Mouse (Mus musculus) splenic B cell, adult 2 months (primary cell): Measurements from ENCODE around the gene Neurl1b.

Experiments
- DNase-seq: peaks from one replicate; pipeline ENCODE4 v3.0.0-alpha.2; 2011; ENCODE audit warnings: low read depth, low spot score
- H3K27me3 ChIP-seq: 2 replicates; pipeline ENCODE4 v1.6.1; 2012; ENCODE audit warnings: mild to moderate bottlenecking, low read length, moderate library complexity, mixed read lengths; ENCODE audit not compliant: control insufficient read depth, poor library complexity, insufficient read depth, severe bottlenecking
- H3K36me3 ChIP-seq: 2 replicates; pipeline ENCODE4 v1.6.1; 2012; ENCODE audit warnings: mild to moderate bottlenecking, low read length, moderate library complexity, mixed read lengths; ENCODE audit not compliant: control insufficient read depth, poor library complexity, insufficient read depth, severe bottlenecking

The Neurl1b gene

DNA sequence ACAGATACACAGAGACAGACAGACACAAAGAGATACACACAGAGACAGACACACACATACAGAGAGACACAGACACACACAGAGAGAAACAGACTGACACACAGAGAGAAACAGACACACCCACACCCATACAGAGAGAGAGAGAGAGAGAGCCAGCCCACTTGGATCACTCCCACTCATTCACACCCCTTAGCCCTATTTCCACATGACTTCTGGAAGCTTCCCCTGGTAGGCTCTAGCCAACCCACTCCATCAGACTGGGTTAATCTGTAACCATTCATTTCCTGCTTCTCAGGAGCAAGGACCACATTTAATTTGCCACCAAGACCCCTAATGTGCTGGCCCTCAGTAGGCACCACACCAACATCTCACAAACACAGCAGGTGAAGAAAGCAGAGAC lies 42.9 kb downstream of the Neurl1b start:
- Histone ChIP-seq H3K27me3 (no peaks in the 10 kb centered on the region), H3K36me3 (no peaks in the 10 kb centered on the region)
- DNase-seq, result no peak

DNA sequence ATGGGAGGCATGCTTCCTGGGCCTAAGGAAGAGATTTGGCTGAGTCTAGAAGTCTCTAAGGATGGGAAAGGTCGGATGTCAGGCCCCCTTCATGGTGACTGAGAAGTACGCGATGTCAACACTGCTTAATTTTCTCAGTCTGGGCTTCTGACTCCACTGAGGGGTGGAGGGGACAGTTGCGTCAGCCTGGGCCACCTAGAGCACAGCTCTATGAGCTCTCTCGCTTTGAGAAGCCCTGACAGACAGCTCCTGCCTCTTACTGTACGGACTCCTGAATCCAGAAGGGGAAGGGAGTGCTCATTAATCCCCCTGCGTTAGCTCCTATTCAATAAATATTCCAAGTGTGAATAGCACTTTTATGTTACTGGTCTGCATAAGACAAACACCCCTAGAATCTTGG lies 43.4 kb downstream of the Neurl1b start:
- no peaks in the 10 kb centered on the region for H3K27me3 ChIP-seq
- no peak for DNase-seq
- no peaks in the 10 kb centered on the region for H3K36me3 ChIP-seq

DNA sequence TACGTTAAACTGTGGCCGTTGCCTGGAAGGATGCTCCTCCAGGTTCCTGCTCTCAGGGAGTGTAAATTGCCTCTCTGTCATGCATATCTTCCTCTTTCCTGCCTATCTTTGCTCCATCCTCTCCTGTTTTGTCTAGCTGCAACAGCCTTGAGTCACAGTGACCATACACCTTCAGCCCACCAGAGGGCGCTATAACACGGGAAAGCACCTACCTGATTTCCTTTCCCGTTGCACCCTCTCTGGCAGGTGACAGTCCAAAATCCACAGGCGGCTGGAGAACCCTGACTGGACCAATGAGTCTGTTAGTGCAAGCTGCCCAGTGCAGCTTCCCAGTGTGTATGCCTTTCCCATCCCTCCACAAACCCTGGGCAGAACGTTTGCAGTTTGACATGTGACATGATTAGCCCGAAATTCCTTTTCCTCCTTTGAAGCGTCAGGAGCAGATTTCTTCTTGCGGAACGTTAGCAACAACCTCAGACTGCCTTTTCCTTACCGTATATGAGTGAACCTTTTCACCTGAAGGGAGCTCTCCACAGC lies 48.1 kb downstream of the Neurl1b start:
- no peaks in the 10 kb centered on the region for H3K27me3 ChIP-seq
- DNase-seq, result peak; percentile 81
- H3K36me3 ChIP-seq, result no peaks in the 10 kb centered on the region

GRCm38 (mm10) chr17:26463432-26463831 lies 48.8 kb downstream of the Neurl1b start:
- no peaks in the 10 kb centered on the region for H3K27me3 ChIP-seq
- no peak for DNase-seq
- H3K36me3 ChIP-seq, result no peaks in the 10 kb centered on the region

GRCm38 (mm10) chr17:26463984-26464383 lies 49.4 kb downstream of the Neurl1b start:
- no peak for DNase-seq
- no peaks in the 10 kb centered on the region for H3K27me3 ChIP-seq

GRCm38 (mm10) chr17:26464481-26464880 lies 49.9 kb downstream of the Neurl1b start:
- Histone ChIP-seq H3K36me3 (no peaks in the 10 kb centered on the region), H3K27me3 (no peaks in the 10 kb centered on the region)
- no peak for DNase-seq

More at GRCm38 (mm10) chr17:26463984-26464383, 49.4 kb downstream of the Neurl1b start:
- no peaks in the 10 kb centered on the region for H3K36me3 ChIP-seq

DNA sequence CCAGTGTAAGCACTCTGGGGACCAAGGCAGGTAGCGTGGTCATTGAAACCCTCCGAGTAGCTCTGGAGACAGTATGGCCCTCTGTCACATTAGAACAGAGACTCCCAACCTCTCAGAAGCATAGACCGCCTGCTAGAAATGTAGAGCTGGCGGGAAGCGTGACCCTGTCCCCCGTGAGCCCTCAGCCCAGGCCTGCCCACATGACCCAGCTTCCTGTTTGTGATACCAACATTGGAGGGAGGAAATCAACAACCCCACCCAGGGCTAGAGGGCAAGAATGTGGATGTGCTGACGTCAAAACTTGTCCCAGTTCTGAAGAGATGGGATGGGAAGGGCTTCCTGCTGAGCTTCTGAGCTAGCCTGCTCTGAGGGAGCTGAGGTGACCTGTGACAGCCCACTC lies 50.3 kb downstream of the Neurl1b start:
- DNase-seq, result no peak
- Histone ChIP-seq H3K27me3 (no peaks in the 10 kb centered on the region), H3K36me3 (no peaks in the 10 kb centered on the region)

- DNase-seq, result peak; percentile 83
Observed at GRCm38 (mm10) chr17:26466741-26467150, 52.1 kb downstream of the Neurl1b start.

GRCm38 (mm10) chr17:26467619-26468018 lies 53.0 kb downstream of the Neurl1b start:
- no peaks in the 10 kb centered on the region for H3K27me3 ChIP-seq
- H3K36me3 ChIP-seq, result no peaks in the 10 kb centered on the region
- no peak for DNase-seq

More at GRCm38 (mm10) chr17:26466741-26467150, 52.1 kb downstream of the Neurl1b start:
- Histone ChIP-seq H3K36me3 (no peaks in the 10 kb centered on the region), H3K27me3 (no peaks in the 10 kb centered on the region)

DNA sequence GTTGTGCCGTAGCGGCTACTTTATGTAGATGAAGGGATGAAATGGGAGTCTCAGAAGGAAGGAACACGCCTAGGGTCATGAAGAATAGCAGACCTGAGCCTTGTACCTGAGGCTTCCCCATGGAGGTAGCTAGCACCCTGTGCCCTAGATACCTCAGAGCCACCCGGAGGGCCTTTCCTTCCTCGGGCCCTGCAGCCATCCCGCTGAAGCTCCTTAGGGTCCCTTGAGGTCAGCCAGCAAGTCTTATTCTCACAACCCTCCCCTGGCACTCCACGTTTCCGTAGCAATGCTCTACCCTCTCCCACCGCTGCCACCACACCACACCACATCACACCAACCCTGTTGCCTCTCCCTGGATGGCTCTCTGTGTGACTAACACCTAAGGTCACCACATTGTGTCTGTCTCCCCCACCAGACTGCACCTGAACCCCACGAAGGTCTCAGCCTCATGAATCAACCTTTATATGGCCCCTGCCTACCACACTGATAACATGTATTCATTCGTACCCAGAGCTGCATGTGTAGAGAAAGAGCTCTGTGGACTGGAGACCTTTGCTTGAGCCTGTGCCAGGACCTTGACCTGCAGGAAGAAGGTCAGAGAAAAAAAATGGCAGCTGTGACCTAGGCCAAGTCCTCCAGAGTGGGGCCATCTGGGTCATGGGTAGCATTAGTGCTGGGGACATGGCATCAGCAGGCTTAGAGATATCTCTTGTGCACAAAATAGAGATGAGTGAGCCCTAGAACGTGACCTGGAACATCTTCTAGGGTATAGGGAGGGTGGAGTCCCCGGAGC lies 53.7 kb downstream of the Neurl1b start:
- no peaks in the 10 kb centered on the region for H3K27me3 ChIP-seq
- no peak for DNase-seq
- H3K36me3 ChIP-seq, result no peaks in the 10 kb centered on the region

GRCm38 (mm10) chr17:26476871-26477270 lies 62.2 kb downstream of the Neurl1b start:
- Histone ChIP-seq H3K27me3 (no peaks in the 10 kb centered on the region), H3K36me3 (no peaks in the 10 kb centered on the region)
- DNase-seq, result no peak

DNA sequence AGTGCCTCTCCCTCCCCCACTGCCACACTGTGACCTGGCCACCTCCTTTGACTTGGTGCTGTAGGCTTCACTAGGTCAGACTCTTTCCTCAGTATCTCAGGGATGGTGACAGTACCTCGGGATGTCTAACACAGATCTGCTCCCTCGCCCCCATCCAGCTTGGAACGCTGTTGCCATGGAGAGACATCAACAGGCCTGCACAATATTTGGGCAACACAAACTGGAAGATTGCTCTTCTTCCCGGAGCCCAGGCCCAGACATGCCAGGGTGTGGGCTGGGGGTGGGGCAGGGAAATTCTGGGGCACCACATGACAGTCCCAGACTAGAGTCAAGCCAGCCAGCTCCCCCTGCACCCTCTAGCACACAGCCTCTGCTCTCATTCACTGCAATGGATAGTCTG lies 64.0 kb downstream of the Neurl1b start:
- no peaks in the 10 kb centered on the region for H3K27me3 ChIP-seq
- no peak for DNase-seq
- no peaks in the 10 kb centered on the region for H3K36me3 ChIP-seq

DNA sequence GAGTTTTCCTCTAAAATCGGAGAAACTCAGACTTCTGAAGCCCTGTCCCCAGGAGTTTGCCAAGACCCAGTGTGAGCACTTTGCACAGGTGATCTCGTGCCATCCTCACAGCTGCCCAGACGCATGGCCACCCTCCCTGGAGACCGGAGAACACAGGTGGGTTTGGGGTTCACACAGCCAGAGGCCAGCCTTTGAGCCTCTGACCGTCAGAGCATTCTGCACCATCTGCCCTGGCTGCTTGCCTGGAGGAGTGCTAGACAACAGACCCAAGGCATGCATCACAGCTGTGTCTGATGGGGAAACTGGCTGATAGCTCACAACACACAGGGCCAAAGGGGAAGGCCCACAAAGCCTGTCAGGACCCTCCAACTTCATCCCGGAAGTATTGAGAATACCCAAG lies 65.0 kb downstream of the Neurl1b start:
- Histone ChIP-seq H3K36me3 (no peaks in the 10 kb centered on the region), H3K27me3 (no peaks in the 10 kb centered on the region)
- DNase-seq, result no peak

- DNase-seq, result no peak
- Histone ChIP-seq H3K27me3 (no peaks in the 10 kb centered on the region), H3K36me3 (no peaks in the 10 kb centered on the region)
Observed at GRCm38 (mm10) chr17:26480956-26481355, 66.3 kb downstream of the Neurl1b start.

- Histone ChIP-seq H3K27me3 (no peaks in the 10 kb centered on the region), H3K36me3 (no peaks in the 10 kb centered on the region)
- no peak for DNase-seq
Observed at GRCm38 (mm10) chr17:26484626-26485421, 70.2 kb downstream of the Neurl1b start.
